Mouse (Mus musculus) naive thymus-derived CD4-positive, alpha-beta T cell, adult 2 months (primary cell): ENCODE measurements at regions not wholly inside any gene's neighbourhood (a gene's known extent, or its start where the extent isn't known, plus 50 kb on each side); places are given as distances from the start of the nearest gene placed in this dataset.

Experiments
- DNase-seq: peaks from one replicate; pipeline ENCODE4 v3.0.0-alpha.2; 2011; ENCODE audit warnings: low read depth

DNA sequence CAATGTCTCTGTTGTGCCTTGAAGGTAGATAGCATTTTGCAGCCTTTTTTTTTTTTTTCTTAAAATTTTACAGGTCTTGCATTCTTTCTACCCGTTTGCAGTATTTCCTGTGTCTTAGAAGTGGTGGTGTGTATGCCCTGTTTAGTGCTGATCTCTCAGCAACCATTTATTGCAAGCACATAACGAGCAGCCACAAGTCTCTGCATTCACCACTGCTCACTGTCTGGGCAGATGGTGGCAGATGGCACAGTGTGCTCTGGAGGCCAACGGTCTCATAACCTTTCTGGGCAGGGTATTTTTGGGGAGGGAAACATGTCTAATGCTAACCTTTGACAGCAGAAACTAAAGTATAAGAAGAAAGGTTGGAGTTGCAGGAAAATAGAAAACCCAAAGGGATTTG lies 266.1 kb upstream of the Ptger4 start:
- peak; percentile 59 for DNase-seq

DNA sequence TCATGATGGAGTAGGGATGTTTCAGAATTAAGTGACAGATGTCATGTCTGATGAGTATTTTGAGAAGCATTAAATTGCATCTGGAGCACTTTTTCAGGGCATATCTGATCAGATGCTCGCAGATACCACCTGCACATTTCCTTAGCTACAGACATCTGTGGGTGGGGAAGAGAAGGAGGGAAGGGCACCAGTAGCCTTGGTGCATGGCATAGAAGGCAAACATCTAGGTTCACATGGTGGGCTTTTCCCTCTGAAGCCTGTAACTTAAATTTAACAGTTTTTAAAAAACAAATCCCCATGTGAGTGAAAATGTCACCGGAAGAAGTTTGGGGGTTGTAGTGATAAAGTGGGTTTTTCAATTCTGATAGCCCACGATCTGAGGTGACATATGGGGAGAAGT lies 267.1 kb upstream of the Ptger4 start:
- DNase-seq: peak; percentile 13

DNA sequence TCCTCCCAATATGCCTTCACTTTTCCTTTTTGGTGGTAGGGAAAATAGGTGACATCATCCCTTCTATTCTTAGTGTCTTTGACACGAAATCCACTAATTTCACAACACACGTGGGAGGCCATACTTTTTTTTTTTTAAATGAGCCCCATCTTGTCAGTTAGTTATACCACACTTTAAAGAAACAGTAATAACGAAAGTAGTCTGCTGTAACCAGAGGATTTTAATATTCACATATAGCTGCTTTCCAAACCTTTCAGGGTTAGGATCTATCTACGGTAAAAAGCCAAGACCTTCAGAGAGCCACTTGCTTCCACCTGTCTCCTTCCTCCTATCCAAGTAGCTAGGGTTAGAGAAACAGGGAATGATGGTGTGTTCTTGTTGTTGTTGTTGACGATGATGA lies 268.6 kb upstream of the Ptger4 start:
- no peak for DNase-seq

DNA sequence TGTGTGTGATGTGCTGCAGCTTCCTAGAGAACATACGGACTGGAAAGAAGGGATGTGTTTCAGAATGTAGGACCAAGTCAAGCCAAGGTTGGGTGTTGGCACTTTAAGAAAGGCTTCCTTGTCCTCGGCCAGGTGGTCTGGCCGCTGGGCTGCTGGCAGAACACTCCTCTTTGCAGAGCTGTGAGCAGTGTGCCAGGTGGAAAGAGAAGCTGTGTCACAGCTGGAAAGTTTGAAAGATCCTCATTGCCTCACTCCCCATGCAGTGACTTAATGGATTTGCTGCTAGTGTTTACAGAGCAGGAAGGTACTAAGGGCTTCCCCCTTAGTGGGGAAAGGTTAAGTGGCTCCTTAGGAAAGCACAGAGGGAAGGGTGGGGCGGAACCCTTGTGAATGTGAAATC lies 269.2 kb upstream of the Ptger4 start:
- peak; percentile 12 for DNase-seq

DNA sequence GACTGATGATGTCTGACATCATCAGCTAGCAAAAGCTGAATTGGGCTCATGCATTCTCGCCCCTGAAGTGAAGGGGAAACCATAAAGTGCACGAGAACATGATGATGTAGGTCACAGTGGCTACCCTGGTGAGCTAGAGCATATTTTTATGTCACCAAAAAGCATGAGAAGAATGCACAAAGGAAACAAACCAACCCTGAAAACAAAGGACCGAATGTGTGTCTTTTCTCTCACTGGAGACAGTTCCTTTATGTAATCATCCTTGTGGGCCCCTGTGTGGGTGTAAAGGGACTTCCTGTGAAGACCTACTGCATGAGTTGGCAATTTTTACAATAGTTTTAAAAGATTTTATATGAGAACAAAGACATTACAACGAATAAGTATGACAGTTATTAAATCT lies 270.2 kb upstream of the Ptger4 start:
- DNase-seq: peak; percentile 65

DNA sequence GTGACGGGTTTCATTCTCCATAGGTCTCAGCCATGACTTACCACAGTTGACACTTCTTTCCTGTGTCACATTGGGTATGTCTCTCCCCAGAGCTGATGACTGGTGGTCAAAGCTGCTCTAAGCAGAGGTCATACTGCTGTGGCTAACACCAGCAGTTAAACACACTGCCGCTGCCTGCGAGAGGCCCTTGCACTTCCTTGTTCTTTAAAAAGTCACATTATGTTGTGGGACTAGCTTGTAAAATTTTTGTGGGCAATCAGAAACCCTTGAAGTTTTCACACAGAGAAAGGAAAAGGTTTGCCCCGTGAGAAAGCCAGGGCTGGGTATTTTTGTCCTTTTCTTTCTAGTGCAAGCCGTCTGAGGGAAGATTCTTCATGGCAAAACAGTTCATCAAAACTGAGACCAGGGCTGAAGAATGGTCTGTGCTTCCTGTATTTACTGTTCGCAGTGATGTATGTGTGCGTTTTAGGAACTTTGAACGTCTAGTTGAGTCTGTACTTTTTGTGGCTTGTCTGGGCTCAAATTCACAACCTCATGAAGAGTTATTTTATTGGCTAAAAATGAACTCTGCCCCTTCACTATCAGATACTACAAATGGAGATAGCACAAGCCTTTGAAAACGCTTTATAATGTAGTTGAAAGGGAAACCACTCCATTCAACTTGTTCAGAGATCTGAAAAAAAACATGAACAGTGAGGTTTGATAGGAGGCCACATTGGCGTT lies 273.4 kb upstream of the Ptger4 start:
- peak; percentile 66 for DNase-seq

DNA sequence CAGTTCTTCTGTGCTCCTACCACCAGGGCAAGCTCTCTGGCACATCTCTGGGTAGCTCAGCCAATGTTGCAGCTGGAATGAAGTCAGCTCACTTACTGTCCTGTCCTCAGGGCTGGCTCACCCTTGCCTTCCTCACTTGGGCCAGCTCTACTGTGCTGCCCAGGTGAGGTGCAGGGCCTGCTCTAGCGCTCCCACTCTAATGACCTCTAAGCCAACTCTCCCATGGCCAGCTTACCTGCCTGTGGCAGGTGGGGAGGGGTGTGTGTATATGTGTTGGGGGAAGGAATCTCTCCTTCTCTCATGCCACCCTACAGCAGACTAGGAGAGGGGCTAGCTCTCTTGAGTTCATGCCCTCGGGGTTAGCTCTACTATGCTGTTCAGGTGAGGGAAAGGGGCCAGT lies 275.6 kb upstream of the Ptger4 start:
- no peak for DNase-seq

DNA sequence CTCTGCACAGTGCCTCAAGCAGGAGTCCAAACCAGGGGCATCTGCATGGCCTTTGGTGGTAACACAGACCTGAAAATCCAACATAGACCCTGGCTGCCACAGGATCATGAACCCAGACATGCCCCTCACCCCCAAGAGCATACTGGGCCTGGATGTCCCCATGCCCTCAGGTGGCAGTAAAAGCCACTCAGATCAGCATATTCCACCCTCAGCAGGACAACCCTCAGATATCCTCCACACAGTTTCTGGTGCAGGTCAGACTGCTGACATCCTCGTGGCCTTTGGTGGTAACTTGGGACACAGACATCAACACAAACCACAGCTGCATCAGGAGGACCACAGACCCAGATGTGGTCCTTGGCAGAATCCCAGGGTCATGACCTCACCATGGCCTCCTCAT lies 276.0 kb upstream of the Ptger4 start:
- no peak for DNase-seq

DNA sequence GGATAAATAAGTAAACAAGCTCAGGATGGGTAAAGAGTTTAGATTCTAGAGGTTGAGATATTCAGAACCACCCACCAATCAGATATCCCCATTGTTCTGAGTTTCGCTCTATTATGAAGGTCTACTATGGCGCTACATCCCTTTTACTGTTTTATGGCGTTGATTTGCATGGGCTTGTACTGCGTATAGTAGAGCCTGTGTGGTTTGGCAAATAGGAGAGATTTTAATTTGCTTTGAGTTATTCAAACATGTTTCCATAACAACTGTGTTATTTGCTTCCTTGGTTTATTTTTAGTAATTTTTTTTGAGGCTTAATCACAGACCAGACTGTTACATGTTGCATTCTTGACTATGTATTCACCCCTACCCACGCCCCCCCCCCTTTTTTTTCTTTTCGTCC lies 284.6 kb upstream of the Ptger4 start:
- no peak for DNase-seq

DNA sequence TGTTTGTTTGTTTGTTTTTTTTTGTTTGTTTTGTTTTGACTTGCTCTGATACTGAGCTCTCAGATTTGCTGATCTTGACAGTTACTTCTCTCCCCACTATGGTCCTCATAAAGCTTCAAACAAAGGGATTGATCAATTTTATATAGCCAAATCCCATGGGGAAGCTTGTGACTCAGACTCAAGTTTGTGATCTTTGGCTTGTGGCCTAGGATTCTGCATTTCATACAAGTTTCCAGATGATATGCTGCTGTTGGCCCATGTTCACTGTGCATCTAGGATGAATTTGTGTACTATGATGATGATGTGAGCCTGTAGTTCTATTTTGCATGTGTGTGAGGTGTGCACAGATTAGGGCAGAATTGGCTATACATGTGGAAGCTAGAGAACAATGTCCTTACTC lies 289.7 kb upstream of the Ptger4 start:
- DNase-seq: no peak

DNA sequence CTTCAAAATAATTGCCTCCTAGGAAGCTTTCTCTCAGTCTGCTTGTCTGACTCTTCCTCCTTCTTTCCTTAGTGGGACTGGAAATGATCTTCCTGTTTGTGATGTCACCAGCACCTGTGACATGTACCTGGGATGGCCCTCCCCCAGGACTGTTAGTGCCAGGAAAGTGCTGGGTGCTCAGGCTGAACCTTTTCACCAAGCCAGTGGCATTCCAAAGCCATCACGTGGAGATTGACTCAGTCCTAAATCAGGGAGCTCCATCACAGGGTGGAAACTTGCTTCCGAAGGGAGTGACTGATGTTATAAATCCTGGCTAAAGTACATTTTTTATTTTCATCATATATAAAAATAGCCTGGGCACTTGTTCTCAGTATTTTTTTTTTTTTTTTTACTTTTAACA lies 293.4 kb upstream of the Ptger4 start:
- DNase-seq: no peak

DNA sequence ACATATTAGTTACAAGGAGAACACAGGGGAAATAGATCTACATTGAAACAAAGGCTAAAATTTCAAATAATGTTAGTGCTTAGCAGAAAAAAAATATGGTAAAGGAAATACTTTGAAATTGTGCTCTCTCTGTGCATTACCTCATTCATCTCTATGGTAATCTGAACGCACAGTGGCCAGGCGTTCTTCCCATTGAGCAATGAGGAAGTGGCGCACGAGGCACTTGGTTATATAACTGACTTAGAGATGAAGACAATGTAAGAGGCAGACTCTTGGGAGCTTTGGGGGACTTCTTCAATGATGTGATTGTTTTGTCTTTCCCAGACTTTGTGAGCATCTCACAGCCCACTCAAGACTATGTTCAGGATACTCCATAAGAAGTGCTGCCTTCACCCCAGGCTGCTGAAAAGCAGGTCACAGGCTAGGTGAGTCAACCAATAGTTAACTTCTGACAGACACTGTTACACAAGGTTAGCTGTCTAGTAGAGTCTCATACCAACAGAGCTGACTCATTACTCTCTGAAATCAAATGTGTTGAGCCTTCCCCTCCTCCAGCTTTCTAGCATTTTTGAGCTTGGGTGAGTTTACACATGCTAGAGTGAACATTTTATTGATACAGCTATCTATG lies 295.4 kb upstream of the Ptger4 start:
- peak; percentile 26 for DNase-seq

DNA sequence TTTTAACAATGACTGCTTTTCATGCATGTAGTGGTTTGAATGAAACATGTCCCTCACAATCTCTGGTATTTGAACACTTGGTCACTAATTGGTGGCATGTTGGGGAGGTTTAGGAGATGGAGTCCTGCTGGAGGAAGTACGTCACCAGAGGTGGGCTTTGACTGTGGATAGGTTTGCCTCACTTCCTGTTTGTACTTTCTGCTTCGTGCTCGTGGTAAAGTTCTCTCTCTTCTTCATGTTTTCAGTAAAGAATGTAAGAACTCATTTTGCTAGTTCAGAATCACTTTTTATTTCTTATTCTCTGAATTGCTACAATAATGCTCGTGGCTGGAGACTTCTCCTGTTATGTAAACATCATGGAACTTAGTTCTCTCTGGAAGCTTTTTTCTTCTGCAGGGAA lies 310.5 kb upstream of the Ptger4 start:
- peak; percentile 65 for DNase-seq

DNA sequence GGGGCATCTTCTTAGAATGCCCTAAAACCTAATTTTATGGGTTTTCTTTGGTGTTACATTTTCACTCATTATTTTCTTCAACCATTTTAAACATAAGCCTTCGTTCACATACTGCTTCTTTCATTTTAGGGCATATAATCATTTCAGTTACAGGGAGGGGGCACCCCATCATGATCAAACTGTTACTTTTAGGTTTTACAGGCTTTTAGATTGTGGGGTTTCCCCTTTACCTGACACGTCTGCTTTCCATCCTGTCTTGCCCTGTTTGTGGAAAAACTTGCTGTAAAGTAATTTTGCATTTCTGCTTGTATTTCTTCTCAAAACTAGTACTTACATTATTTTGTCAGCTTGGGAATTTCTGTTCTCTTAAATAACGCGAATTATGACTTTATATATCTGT lies 310.9 kb upstream of the Ptger4 start:
- peak; percentile 54 for DNase-seq

DNA sequence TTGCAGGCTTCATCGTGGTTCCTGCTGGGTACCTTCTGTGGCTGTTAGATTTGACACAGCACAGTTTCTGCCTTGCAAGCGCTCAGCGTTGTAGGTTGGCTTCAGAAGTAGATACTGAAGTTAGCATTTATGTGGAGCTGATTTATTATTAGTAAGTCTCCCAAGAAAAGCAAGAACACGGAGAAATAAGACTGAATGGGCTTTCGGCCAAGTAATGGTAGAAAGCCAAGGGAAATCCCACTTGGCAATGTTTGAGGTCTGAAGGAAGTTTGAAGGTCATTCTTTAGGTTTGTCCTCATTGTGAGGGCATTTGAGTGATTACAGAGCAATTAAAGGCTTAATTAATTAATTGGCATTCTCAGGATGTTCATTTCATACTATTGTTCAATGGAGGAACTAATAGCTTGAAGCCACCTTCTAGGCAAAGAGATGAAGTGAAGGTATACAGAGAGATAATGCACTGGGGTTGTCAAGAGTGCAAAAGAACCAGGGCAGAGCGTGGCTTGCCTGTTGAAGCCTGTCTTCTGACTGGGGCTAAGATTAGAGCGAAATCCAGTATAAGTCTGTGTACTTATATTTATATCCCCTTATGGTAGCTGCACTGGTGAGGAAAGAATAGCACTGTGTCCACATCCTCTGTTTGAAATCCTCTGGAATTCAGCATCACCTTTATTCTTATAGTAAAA lies 311.5 kb upstream of the Ptger4 start:
- DNase-seq: no peak

DNA sequence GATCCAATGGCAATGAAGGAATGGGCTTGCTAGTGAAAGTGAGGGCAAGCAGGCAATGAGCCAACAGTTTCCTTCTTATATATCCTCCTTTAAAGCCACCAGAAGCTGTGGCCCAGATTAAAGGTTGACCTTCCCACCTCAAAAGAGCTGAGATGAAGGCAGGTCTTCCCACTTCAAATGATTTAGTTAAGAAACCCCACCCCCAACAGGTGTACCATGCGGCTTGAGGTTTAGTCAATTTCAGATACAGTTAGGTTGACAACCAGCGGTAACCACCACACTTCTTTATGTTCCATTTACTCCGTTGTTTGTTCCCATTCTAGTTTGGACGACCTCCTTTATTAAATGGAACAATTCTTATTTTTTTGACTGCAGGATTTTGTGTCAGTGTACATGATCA lies 317.8 kb upstream of the Ptger4 start:
- no peak for DNase-seq

DNA sequence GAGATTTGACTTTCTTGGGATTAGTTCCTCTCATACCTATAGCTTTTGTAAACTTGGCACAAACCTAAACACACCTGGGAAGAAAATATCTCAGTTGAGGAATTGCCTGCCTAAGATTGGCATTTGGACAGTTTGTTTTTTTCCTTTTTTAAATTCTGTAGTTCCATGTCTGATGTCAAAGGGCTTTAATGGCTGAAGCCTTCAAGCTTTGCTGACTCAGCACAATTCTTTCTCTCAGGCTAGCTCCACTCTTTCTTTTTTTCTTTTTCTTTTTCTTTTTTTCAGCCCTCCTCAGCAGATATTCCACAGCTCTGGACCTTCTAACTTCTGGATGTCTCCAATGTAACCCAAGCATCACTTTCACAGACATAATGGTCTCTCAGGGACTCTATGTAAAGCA lies 330.4 kb upstream of the Ptger4 start:
- DNase-seq: no peak

DNA sequence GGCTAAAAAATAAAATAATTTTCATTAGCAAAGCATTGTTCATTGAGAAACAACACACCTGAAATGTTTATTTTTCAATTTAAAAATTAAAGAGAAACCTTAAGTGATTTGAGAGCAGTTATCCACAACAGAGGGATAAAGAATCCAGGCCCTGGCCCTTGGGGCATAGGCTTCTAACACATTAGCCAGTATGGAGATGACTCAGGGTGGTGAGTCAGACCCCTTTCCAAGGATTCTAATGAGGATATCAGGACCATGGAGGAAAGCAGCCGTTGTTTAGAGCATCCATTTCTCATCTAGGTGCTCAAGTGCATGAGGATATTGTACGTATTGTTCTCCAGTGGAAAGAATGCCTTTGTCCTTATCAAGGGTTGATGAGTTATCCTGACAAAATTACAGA lies 335.6 kb upstream of the Ptger4 start:
- DNase-seq: no peak

DNA sequence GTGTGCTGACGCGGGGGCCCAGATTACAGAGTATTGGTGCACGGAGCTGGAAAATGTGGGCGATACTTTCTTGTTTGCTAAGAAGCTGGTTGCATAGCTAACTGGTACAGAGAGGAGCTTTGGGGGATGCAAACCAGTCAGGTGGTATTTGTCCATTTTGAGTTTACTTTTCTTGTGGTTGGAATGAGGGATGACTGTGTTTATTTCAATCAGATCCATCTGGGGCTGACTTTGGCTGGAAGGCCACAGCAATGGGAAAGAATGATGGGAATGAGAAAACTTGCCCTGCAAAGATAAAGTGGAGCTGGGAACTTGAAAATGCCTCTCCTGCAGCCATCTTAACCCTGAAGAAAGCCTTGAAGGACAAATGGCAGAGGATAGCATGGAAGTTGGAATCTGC lies 336.4 kb upstream of the Ptger4 start:
- DNase-seq: no peak

DNA sequence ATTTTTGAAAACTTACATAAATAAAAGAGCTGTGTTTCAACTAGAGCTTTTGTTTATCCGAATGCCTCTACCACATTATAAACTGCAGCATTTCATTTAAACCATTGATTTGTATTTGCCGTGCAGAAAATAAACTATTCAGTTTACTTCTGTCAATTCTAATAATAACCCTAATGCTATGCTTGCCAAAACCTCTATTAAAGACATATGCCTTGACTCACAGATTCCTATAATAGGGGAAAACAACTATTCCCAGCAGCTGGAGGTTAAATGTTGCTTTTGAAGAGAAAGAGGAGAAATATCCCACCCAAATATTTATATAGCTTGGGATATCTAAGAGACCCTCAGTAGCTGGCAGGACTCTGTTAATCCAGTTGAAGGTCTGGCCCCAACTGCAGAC lies 340.4 kb upstream of the Ptger4 start:
- DNase-seq: no peak

DNA sequence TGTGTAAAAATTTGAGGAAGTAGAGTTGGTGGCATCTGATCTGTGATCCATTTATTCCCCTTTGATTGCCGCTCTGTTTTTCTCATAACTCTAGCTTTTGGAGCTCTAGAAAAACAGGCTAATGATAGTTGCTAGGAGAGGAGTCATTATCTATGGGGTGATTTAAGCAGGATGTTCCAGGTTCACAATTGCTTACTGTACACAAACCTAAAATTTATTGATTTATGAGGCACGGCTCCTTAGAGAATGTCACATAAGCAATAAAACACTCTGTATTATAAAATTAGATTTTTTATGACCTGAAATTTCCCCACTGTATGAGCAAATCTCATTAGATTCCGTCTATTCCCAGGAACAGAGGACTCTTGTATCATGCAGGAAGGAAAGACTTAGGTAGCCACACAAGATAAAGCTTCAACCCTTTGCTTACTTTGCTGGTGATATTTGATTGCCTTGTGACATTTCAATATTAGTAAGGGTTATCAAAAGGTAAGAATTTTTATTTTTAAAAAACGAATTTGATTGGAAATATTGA lies 360.8 kb upstream of the Ptger4 start:
- DNase-seq: no peak

DNA sequence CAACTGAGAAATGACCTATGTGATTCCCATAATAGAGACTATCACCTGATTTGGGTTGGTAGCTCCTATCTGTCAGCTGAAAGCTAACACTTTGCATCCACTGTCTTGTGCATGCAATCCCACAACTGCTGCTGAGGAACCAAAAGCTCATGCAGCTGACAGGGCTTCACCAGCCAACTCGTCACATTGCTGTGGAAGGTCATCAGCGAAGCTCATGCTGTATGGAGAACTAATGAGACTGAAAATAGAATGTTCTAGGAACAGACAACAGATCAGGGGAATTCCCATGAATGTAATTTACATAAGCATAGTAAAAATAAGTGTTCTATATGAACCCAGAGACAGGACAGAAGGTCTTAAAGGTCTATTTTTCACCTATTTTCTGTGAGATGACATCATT lies 363.5 kb upstream of the Ptger4 start:
- DNase-seq: no peak

DNA sequence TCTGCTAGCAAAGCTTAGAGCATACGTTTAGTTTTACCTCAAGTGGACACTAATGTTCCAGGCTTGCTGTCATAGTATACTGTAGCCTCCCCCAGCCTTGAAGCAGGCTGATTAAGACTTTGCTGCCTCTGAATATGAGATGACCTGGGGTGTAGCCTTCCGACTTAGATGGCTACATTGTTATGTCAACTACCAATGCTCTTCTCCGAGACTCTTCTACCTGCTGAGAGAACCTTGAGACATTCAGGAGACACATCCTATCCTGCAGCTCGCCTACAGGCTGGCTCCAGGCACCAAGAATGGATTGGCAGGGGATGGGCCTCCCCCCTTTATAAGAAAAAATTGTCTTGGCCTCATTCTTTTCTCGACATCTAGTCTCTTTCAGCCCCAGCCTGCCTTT lies 379.0 kb upstream of the Ptger4 start:
- DNase-seq: no peak
